Mouse (Mus musculus): ENCODE data around the gene Arid4a. TPM values are rescaled to one million over a fixed set of nuclear protein-coding genes. Genes with fewer than 3 reads are reported as not detected.
"Not testable (repeated sequence)": the region's sequence is repeated elsewhere in the genome, so short reads cannot be mapped to it uniquely, and the experiment has no call there.

Arid4a gene
- polyA plus RNA-seq, 1 experiment from 2014 or later = 44.2 TPM

- WGBS = 22% methylated on average over 5 of the region's 5 CpGs
- no peaks in the 10 kb centered on the region for H3K27me3 ChIP-seq
Observed at GRCm38 (mm10) chr12:71017242-71017571, 1.4 kb downstream of the Arid4a start.

DNA sequence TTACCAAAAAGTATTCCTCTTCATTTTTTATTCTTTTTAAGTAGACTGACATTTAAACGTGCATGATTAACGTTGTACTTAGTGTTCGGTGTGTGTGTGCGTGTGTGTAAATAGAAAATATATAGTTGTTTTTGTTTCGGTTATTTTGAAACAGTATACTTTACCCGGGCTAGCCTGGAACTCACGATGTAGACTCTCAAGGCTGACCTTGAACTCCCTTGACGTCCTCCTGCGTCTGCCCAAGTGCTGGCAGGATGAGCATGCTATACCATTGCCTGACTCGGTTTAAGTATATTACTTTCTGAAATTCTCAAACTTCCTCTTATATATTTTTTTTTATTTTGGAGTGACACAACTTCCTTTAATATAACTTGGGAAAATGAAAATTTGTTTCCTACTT is 2.0 kb downstream of the Arid4a start:
- peaks cover 33% of the 10 kb centered on the region for H3K36me3 ChIP-seq
- H3K9ac ChIP-seq = no peak overlapping the region
- H3K4me1 ChIP-seq (replicated peaks) = peaks cover 25% of the 10 kb centered on the region
- H3K4me3 ChIP-seq = no peak overlapping the region
- no peak for ATAC-seq (ENCODE audit: low read depth)
- peak overlapping the region; percentile 89 for H3K4me2 ChIP-seq
- H3K9me3 ChIP-seq = no peaks in the 10 kb centered on the region
- 82% methylated on average over 10 of the region's 10 CpGs for WGBS
- no peaks in the 10 kb centered on the region for H3K27me3 ChIP-seq
- H3K27ac ChIP-seq (replicated peaks) = no peak overlapping the region

More at GRCm38 (mm10) chr12:71017242-71017571, 1.4 kb downstream of the Arid4a start:
- ATAC-seq (ENCODE audit: low read depth) = no peak
- Histone ChIP-seq H3K4me1 (replicated peaks) (peaks cover 29% of the 10 kb centered on the region), H3K36me3 (peaks cover 30% of the 10 kb centered on the region), H3K4me3 (peak overlapping the region; percentile 98), H3K27ac (replicated peaks) (peak overlapping the region; percentile 93), H3K9me3 (no peaks in the 10 kb centered on the region), H3K9ac (peak overlapping the region; percentile 91), H3K4me2 (peak overlapping the region; percentile 89)

GRCm38 (mm10) chr12:71019211-71019610 is 3.4 kb downstream of the Arid4a start:
- 93% methylated on average over 8 of the region's 8 CpGs for WGBS
- Histone ChIP-seq H3K4me1 (replicated peaks) (peaks cover 14% of the 10 kb centered on the region), H3K27ac (replicated peaks) (no peak overlapping the region), H3K27me3 (no peaks in the 10 kb centered on the region), H3K9me3 (no peaks in the 10 kb centered on the region), H3K36me3 (peaks cover 42% of the 10 kb centered on the region), H3K9ac (no peak overlapping the region), H3K4me3 (no peak overlapping the region), H3K4me2 (no peak overlapping the region)
- no peak for ATAC-seq (ENCODE audit: low read depth)

DNA sequence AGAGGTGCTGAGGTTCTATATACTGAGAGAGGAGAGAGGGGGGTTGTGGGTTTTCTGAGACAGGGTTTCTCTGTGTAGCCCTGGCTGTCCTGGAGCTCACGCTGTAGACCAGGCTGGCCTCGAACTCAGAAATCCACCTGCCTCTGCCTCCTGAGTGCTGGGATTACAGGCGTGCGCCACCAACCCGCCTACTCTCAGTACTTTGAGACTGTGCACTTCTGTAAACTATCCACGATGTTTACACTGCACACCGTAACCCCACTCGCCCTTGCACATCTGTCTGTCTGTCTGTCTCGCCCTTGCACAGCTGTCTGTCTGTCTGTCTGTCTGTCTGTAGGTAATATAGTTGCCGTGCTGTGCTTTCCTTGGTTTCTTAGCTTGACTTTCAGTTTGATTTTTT is 8.6 kb downstream of the Arid4a start:
- Histone ChIP-seq H3K9ac (no peak overlapping the region), H3K4me3 (no peak overlapping the region), H3K36me3 (peaks cover 83% of the 10 kb centered on the region), H3K4me1 (replicated peaks) (no peaks in the 10 kb centered on the region), H3K4me2 (no peak overlapping the region), H3K27ac (replicated peaks) (no peak overlapping the region), H3K9me3 (no peaks in the 10 kb centered on the region), H3K27me3 (no peaks in the 10 kb centered on the region)
- 95% methylated on average over 10 of the region's 10 CpGs for WGBS
- no peak for ATAC-seq (ENCODE audit: low read depth)

DNA sequence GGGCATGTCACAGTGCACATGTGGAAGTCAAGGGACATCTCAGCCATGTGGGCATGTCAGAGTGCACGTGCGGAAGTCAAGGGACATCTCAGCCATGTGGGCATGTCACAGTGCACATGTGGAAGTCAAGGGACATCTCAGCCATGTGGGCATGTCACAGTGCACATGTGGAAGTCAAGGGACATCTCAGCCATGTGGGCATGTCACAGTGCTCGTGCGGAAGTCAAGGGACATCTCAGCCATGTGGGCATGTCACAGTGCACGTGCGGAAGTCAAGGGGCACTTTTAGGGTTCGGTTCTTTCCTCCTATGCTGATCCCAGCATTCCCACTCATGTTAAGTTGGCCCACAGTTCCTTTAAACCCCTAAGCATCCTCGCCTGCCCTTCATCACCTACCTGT is 12.5 kb downstream of the Arid4a start:
- not testable (repeated sequence) for ATAC-seq (ENCODE audit: low read depth); H3K9me3 ChIP-seq; H3K4me2 ChIP-seq; H3K4me3 ChIP-seq; H3K9ac ChIP-seq; H3K27ac ChIP-seq (replicated peaks); H3K4me1 ChIP-seq (replicated peaks); H3K27me3 ChIP-seq
- peaks cover 75% of the 10 kb centered on the region for H3K36me3 ChIP-seq
- 92% methylated on average over 8 of the region's 8 CpGs for WGBS

DNA sequence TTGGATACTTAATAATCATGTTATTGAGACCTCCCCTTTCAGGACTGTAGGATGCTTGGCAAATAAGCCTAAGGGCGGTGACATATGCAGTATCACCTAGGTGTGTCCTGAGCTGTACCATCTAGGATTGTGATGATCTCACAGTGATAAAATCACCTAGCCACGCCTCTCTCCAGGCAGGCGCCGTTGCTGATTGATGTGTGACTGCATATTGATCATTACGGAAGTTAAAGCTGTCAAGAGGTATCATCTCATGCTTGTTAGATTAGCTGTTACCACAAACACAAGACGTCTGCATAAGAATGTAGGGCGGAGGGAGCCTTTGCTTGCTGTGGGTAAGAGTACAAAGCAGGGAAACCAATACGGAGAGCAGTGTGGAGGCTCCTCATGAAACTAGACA is 14.5 kb downstream of the Arid4a start:
- H3K4me2 ChIP-seq = no peak overlapping the region
- no peaks in the 10 kb centered on the region for H3K9me3 ChIP-seq
- peaks cover 57% of the 10 kb centered on the region for H3K36me3 ChIP-seq
- no peak for ATAC-seq (ENCODE audit: low read depth)
- H3K4me3 ChIP-seq = no peak overlapping the region
- no peak overlapping the region for H3K27ac ChIP-seq (replicated peaks)
- no peak overlapping the region for H3K9ac ChIP-seq
- 87% methylated on average over 8 of the region's 8 CpGs for WGBS
- no peaks in the 10 kb centered on the region for H3K27me3 ChIP-seq
- H3K4me1 ChIP-seq (replicated peaks) = no peaks in the 10 kb centered on the region

DNA sequence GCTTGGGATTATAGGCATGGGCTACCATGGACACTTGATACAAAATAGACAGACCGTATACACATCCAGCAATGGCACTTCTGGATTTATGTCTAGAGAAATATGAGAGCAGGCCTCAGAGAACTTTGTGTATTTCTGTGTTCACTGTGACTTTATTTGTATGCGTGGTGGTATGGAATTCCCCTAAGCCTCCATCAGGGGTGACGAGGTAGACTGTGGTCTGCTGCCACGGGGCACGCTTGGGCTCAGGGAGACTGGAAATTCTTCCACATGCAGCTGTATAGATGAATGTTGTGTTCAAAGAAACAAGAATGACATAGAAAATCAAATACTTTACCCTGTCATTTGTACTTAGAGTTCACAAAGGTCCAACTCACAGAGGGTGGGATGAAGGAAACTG is 14.9 kb downstream of the Arid4a start:
- Histone ChIP-seq H3K27ac (replicated peaks) (no peak overlapping the region), H3K27me3 (no peaks in the 10 kb centered on the region), H3K4me2 (no peak overlapping the region), H3K9me3 (no peaks in the 10 kb centered on the region), H3K36me3 (peaks cover 52% of the 10 kb centered on the region), H3K9ac (no peak overlapping the region), H3K4me1 (replicated peaks) (no peaks in the 10 kb centered on the region), H3K4me3 (no peak overlapping the region)
- WGBS = 94% methylated on average over 5 of the region's 5 CpGs
- no peak for ATAC-seq (ENCODE audit: low read depth)

DNA sequence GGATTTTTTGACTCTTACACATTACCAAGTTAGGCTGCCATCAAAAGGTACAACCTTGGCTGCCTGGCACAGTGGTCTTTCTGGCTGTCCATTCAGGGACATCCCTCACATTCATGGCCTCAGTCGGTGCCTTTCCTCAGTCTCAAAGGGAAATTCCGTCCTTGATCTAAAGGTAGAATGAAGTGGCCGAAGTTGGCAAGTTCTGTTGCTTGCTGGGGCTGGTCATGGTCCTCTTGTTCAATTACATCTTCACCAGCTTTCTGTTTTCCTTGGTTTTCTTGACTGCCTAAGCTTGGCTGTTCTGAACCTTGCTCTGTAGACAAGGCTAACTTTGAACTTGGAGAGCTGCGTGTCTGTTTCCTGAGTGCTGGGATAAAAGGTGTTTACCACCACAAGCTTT is 20.0 kb downstream of the Arid4a start:
- ATAC-seq (ENCODE audit: low read depth) = no peak
- 88% methylated on average over 4 of the region's 4 CpGs for WGBS
- Histone ChIP-seq H3K36me3 (peaks cover 44% of the 10 kb centered on the region), H3K9ac (no peak overlapping the region), H3K27me3 (no peaks in the 10 kb centered on the region), H3K9me3 (no peaks in the 10 kb centered on the region), H3K4me2 (no peak overlapping the region), H3K27ac (replicated peaks) (no peak overlapping the region), H3K4me1 (replicated peaks) (no peaks in the 10 kb centered on the region), H3K4me3 (no peak overlapping the region)

DNA sequence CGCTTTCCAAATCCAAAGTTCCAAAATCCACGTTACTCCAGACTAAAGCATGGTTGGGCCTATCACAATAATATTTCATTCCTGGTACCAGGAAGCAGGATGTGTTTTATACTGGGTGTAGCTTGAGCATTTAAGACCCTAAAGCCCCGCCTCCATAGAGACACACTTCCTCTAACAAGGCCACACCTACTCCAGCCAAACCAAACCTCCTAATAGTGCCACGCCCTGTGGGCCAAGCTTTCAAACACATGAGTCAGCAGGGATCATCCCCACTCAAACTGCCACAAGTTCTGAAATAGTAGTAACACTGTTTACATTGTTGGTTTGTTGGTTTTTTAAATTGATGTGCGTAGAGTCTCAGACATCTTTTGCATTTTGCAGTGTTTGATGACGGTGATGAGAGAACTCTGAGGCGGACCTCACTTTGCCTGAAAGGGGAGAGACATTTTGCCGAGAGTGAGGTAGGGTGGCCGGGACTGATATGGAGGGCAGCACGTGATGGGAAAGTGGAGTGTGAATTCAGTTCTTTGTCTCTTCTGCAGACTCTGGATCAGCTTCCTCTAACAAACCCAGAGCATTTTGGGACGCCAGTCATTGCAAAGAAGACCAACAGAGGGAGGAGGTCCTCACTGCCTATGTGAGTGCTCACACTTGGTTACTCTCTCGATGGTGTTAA is 21.1 kb downstream of the Arid4a start:
- Histone ChIP-seq H3K27ac (replicated peaks) (no peak overlapping the region), H3K9me3 (no peaks in the 10 kb centered on the region), H3K4me3 (no peak overlapping the region), H3K4me2 (no peak overlapping the region), H3K9ac (no peak overlapping the region), H3K27me3 (no peaks in the 10 kb centered on the region), H3K36me3 (peaks cover 52% of the 10 kb centered on the region), H3K4me1 (replicated peaks) (no peaks in the 10 kb centered on the region)
- ATAC-seq (ENCODE audit: low read depth) = no peak
- WGBS = 94% methylated on average over 12 of the region's 12 CpGs

GRCm38 (mm10) chr12:71040462-71040861 is 24.7 kb downstream of the Arid4a start:
- Histone ChIP-seq H3K27ac (replicated peaks) (no peak overlapping the region), H3K4me3 (no peak overlapping the region), H3K27me3 (no peaks in the 10 kb centered on the region), H3K9me3 (no peaks in the 10 kb centered on the region), H3K36me3 (peaks cover 56% of the 10 kb centered on the region), H3K4me2 (no peak overlapping the region), H3K9ac (no peak overlapping the region), H3K4me1 (replicated peaks) (no peaks in the 10 kb centered on the region)
- ATAC-seq (ENCODE audit: low read depth) = no peak
- 95% methylated on average over 7 of the region's 7 CpGs for WGBS

GRCm38 (mm10) chr12:71042451-71042850 is 26.7 kb downstream of the Arid4a start:
- H3K4me2 ChIP-seq = no peak overlapping the region
- WGBS = 94% methylated on average over 1 of the region's 1 CpGs
- H3K27ac ChIP-seq (replicated peaks) = no peak overlapping the region
- H3K4me1 ChIP-seq (replicated peaks) = peaks cover 7% of the 10 kb centered on the region
- H3K4me3 ChIP-seq = no peak overlapping the region
- H3K9ac ChIP-seq = no peak overlapping the region
- no peak for ATAC-seq (ENCODE audit: low read depth)
- no peaks in the 10 kb centered on the region for H3K27me3 ChIP-seq
- H3K9me3 ChIP-seq = no peaks in the 10 kb centered on the region
- peaks cover 58% of the 10 kb centered on the region for H3K36me3 ChIP-seq

- no peak overlapping the region for H3K4me3 ChIP-seq
- 88% methylated on average over 3 of the region's 3 CpGs for WGBS
- H3K9ac ChIP-seq = no peak overlapping the region
- no peaks in the 10 kb centered on the region for H3K9me3 ChIP-seq
- H3K27me3 ChIP-seq = no peaks in the 10 kb centered on the region
- H3K36me3 ChIP-seq = peaks cover 50% of the 10 kb centered on the region
- no peak for ATAC-seq (ENCODE audit: low read depth)
- H3K4me2 ChIP-seq = no peak overlapping the region
- H3K4me1 ChIP-seq (replicated peaks) = peaks cover 12% of the 10 kb centered on the region
- H3K27ac ChIP-seq (replicated peaks) = no peak overlapping the region
Observed at GRCm38 (mm10) chr12:71043571-71043970, 27.8 kb downstream of the Arid4a start.

DNA sequence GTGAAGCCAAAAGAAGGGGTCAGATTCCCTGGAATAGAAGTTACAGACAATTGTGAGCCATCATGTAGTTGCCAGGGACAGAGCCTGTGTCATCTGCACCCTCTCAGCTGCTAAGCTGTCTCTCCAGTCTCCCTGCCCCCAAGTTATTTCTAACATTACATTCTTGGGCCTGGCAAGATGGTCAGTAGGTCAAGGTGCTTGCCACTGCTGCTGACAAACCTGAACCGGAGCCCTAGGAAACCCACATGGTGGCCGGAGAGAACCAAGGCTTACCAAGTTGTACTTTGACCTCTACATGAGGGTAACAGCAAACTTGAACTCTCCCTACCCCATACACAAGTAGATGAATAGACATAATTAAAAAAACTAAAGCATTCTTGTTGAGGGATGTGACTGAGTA is 28.7 kb downstream of the Arid4a start:
- no peaks in the 10 kb centered on the region for H3K27me3 ChIP-seq
- peaks cover 43% of the 10 kb centered on the region for H3K36me3 ChIP-seq
- H3K9me3 ChIP-seq = no peaks in the 10 kb centered on the region
- H3K4me1 ChIP-seq (replicated peaks) = peaks cover 20% of the 10 kb centered on the region
- H3K4me3 ChIP-seq = no peak overlapping the region
- WGBS = 95% methylated on average over 2 of the region's 2 CpGs
- H3K4me2 ChIP-seq = no peak overlapping the region
- H3K9ac ChIP-seq = no peak overlapping the region
- ATAC-seq (ENCODE audit: low read depth) = no peak
- H3K27ac ChIP-seq (replicated peaks) = no peak overlapping the region

Data from neural tube, embryonic 13.5 days (tissue).